Mouse (Mus musculus) layer of hippocampus, adult 9-10 months (tissue): ENCODE results near the gene Fam71f1.
"Not testable (repeated sequence)": the region's sequence is repeated elsewhere in the genome, so short reads cannot be mapped to it uniquely, and the experiment has no call there.

Source experiments
- DNase-seq: peaks from one replicate; pipeline ENCODE4 v3.0.0; 2022; ENCODE audit warnings: low spot score

Fam71f1 gene

DNA sequence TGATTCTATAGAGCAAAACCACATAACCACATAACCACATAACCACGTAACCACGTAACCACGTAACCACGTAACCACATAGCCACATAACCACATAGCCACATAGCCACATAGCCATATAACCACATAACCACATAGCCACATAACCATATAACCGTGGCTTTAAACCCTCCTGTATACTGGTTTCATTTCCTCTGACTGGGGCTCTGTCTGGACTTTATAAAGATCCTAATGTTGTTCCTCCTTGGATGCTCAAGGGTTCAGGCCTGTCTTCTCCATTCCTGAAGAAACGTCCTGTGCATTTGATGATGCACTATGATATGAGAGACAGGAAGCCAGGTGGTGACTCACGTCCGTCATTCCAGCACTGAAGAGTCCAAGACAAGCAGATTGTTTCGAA, 8.0 kb downstream of the Fam71f1 start:
- DNase-seq: no peak

DNA sequence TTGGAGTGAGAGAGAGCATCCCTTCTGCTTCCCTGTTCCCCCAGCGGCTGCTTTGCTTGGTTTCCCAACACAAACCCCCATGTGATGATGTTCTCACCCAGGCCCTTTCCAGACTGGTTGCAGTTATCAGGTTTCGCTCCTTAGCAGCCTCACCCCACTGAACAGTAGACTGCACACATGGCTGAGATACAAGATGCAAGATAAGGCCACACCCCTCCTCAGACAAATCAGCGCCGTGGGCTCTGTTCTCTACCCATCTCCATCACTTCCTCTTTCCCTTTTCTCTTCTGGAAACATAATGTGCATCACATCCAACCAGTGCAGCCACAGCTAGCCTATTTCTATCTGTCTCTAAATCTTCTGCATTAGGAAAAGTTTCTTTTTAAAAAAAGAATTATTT, 10.6 kb downstream of the Fam71f1 start:
- no peak for DNase-seq

DNA sequence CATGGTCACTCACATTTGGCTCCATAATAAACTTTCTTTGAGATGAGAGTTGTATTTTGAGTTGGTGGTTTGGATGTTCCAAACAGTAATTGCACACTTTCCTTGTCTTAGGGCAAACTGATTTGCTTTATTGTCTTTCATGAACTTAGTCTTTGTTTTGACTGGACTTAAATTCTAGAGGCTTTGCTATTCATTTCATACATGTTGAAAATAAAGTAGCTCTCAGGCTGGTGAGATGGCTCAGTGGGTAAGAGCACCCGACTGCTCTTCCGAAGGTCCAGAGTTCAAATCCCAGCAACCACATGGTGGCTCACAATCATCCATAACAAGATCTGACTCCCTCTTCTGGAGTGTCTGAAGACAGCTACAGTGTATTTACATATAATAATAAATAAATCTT, 27.6 kb downstream of the Fam71f1 start:
- not testable (repeated sequence) for DNase-seq

DNA sequence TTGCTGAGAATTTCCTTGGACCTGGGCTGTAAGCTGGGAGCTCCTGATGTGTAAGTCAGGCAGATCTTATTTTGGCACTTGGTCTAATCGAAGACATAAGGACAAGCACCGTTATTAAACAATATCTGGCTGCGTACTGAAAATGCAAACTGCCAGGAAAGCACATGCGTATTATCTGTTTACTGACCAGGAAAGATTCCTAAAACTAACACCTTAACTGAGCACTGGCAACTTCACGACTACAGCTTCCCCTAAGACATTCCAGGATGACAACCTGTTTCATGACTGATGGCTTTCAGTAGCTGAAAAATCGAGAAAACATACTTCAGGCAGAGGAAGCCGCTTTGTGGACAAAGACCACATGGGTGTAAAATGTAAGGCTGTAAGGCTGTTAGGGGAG, 28.2 kb downstream of the Fam71f1 start:
- DNase-seq: no peak

DNA sequence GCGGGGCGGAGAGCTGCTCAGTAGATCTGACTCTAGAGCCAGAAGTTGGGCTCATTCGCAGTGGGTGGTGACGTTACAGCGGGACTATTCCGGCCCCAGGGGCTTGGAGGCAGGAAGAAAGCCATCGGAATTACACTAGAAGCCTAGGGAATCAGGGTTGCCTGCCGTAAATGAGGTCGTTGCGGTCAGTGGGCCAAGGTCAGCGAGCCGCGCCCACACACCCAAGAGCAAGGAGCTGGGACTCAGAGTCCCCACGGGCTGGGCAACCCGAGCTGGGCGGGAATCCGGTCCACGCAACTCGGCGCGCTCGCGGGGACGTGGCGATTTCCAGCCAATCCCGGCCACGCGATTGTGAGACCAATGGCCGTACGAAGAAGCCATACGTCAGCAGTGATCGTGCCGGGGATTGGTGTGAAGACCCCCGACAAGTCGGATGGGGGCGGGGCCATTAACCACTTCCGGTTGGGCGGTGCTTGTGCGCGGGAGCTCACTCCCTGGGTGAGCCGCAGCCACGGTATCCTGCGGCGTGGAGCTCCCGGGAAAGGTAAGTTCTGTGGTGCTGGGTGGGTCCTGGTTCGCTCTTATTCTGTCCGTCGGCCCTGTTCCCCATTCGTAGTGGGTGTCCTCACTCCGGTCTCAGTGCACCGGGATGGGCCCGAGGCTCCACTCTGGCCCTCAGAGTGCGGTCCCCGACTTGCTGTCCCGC, 28.9 kb downstream of the Fam71f1 start, which contains the start of gene Calu:
Gene Calu (plus strand): TSS at position 405 of the 706 bp plus-strand sequence.
- DNase-seq: peak; percentile 96

DNA sequence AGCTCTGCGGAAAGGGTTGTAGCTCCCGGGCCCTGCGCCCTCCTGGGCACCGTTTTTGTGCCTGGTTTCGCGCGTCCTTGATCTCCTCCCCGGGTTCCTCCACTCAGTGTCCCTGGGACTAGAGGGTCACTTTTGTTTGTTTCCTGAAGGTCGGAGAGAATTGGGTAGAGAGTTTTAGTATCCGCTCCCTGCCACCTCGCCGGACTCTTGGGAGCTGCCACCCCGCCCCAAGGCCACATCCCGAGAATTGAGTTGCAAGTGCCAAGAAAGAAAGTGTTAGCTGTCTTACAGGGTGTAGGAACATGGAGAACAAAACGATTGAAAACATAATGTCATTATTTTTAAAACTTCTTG, 29.4 kb downstream of the Fam71f1 start:
- DNase-seq: no peak

DNA sequence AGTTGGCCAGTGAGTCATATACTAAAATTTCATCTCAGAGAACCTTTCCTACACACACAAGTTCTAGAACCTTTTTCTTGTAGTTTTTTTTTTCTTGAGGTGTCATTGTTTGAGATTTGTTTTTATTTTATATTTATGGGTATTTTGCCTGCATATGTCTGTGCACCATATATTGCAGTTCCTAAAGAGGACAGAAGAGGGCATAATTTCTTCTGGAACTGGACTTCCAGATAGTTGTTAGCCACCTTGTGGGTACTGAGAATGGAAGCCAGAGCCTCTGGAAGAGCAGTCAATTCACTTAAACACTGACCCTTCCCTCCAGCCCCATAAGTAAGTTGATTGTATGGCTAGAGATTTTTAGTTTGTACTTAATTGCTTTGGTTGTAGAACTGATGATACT, 32.7 kb downstream of the Fam71f1 start:
- DNase-seq: no peak

DNA sequence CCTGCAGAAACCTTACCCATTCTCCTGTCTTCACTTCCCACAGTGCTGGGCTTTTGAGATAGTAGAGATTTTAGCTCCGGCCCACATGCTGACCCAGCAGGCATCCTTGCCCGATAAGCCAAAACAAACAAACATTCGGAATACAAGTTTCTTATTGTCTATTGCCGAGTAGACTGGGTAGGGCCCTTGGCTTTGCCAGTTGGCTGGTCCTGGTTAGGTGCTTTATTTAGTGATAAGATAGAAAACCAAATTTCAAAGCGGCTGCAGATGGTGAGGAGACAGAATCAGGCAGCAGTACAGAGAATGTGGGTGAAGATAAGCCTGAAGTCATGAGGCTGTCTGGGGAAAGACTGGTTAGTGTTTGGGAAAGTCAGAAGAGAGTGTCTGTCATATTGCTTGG, 33.9 kb downstream of the Fam71f1 start:
- no peak for DNase-seq

DNA sequence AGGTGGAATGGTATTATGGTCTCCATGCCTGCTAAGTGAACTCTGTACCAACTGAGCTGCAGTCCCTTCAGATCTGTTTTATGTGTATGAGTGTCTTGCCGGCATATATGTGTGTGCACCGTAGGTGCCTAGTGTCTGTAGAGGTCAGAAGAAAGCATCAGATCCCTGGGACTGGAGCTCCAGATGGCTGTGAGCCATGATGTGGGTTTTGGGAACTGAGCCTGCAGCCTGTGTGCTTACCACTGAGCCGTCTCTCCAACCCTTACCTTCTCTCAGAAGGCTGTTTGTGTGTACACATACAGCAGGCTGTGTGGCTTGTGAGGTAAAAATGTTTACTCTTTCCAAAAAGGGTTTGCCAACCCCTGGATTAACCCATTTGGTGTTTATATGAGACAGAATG, 40.4 kb downstream of the Fam71f1 start:
- no peak for DNase-seq

DNA sequence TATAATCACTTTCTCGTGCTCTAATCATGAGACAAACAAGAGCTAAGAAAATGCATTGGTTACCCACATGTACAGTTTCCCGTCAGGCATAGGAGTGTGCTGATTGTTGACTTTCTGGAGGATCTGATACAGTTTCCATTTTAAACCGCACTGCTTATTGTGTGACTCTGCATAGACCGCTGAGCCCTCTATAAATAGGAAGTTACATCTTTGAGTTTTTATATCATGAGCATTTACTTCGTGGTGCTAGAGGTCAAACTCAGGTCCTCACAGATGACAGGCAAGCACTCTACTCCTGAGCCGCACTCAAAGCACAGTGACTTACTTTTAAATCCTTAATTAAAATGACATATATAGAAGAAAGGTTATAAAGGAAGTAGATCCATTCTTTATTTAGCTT, 41.3 kb downstream of the Fam71f1 start:
- DNase-seq: no peak

DNA sequence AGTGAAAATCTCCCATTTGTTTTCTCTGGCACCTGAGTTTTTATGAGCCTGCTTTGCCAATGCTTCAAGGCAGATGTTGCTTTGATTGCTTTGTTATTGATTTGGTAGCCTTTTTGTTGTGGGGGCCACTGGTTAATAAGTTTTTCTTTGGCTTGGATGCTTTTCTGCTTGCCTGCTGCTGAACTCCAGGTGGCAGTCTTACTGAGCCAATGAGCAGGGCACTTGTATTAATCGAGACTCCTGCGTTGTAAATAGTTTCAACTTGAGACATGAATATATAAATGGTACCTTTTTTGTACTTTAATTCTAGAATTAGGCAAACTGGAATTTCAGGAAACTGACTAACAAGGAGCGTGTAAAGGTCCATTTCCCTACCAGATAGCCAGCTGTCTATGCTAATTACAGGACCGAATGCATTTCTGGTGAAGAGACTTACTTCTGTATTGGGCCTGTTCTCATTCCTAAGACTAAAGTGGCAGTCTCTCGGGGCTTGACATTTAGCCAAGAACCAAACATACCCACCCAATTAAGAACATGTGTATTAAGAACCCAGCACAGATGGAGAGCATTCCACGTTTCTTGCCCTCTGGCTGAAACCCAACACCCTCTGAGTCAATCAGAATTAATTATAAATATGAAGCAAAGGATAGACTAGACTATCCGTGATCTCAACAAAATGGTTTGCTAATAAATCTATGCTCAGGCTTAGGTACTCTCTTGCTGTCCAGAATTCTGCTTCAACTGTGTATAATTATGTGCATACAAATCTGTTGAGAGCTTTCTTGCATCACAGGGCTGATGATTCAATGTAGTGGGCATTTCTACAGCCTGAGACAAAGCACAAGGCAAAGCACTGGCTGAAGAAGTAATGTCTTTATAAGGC, 43.5 kb downstream of the Fam71f1 start:
- peak; percentile 9 for DNase-seq

DNA sequence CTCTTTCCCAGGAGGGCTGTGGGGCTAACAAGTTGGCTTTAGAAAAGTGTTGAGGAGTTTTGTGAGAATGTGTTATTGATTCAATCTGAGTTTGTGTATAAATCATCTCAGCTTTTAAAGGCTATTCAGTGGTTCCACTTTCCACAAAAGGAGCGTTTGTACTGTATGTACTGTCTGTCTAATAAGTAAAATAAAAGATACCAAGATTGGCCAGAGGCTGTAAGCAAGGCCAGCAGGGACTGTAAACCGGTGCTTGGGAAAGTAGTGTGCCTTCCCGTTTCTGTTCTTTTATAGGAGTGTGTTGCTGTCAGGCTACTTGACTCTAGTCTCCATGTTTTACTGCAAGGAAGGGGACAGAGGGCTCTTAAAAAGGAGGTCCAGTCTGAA, 44.2 kb downstream of the Fam71f1 start:
- DNase-seq: no peak

DNA sequence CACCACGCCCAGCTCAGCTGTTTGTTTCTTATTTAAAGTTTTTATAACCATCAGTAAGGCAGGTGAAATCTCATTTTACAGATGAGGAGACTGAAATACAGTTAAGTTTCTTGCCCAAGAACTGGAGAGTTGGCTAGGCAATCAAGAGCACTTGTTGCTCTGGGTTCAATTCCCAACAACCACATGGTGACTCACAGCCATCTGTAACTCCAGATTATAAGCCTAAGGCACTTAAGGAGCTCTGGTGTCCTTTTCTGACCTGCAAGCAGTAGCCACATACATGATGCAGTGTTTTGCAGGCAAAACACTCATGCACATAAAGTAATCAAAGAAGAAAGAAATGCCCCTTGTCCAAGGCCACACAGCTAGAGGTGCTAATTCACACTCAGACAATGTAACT, 46.3 kb downstream of the Fam71f1 start:
- DNase-seq: no peak

DNA sequence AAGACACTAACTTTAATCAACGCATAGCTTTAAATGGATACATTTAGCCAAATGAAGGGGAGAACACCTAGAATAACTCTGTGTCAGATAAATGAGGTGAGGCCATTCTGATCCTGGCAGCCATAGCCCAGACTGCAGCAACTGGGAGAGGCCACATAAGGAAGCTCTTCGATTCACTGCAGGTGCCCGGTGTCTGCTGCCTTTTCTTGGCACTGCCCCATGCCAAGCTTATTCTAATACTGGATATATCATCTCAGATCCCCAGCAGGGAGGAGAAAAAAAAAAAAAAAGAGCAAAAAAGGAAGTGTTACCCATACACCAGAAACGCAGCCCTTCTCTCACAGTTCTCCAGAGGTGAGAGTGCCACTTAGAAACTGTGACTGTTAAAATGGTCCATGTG, 58.4 kb downstream of the Fam71f1 start:
- no peak for DNase-seq

DNA sequence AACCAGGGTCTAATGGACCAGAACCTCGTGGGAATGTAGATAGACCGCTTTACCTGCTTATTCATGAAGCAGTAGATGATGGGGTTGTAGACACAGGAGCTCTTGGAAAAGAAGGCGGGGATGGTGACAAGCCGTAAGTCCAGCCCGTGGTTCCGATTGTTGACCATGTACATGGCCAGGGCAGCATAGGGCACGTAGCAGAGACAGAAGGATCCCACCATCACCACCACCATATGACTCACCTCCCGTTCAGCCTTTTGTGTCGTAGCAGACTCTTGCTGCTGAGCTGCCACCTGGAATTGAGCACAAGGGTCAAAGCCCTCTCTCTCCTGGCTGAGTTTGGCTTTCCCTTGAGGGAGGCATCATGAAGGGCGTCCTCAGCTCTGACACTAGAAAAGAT, 59.7 kb downstream of the Fam71f1 start:
- DNase-seq: no peak

DNA sequence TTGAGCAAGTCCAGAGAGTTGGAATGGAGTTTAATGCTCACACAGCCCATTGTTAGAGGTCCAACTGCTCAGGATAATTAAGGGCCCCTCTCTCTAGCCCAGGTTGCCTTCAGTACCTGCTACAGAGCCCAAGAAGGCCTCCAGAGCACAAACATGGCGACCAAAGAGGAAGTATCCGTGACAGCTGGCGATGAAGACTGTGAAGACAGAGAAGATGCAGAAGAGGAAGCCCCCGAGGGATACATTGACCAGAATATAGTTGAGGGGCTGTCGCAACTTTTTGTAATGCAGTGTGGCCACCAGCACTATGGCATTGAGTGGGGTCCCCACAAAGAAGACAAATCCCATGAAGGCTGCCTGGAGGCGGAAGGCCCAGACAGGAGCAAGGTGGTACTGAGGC, 61.0 kb downstream of the Fam71f1 start:
- no peak for DNase-seq

DNA sequence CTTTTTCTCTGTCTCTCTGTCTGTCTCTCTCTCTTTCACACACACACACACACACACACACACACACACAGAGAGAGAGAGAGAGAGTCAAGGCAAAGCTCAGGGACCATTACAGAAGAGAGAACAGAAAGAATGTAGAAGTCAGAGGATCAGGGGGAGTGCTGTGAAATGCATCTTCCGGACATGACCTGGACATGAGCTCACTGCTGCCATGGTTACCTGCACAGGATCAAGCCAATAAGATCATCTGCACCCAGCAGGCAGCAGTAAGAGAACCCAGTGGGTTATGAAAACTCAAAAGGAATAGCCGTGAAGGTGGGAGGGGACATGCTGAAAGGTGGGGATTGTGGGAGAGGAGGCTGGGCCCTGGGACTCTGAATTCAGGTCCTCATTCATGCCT, 63.5 kb downstream of the Fam71f1 start:
- no peak for DNase-seq
